Mouse (Mus musculus): ENCODE data around the gene Axdnd1.

The Axdnd1 gene

GRCm38 (mm10) chr1:156420671-156421297 lies at the start of gene Axdnd1:
Gene Axdnd1 (minus strand): TSS chr1:156421159.
- peak; percentile 91 to 94 for DNase-seq

GRCm38 (mm10) chr1:156470557-156470956 lies 49.6 kb upstream of the Axdnd1 start:
- peak; percentile 18 for DNase-seq

- no peak for DNase-seq
Measured at GRCm38 (mm10) chr1:156468576-156468975, 47.6 kb upstream of the Axdnd1 start.

- DNase-seq = no peak
Measured at GRCm38 (mm10) chr1:156467655-156468255, 46.8 kb upstream of the Axdnd1 start.

DNA sequence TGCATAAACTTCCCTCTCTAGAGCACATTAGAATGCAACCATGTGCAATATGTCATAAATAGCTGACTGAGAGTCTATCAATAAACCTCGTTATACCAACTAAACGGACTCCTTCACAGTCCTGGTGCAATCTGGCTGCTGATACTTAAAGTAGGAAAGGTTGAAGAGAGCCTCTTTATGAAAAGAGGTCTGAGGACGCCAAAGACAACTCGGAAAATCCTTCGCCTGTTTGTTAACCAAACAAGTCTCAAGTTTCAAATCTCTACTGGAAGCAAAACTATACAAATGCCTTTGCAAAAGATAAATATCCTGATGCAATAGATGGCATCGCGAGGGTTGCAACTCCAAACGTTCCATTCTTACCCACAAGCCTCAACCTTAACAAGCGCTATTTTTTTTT lies 44.0 kb upstream of the Axdnd1 start:
- no peak for DNase-seq

DNA sequence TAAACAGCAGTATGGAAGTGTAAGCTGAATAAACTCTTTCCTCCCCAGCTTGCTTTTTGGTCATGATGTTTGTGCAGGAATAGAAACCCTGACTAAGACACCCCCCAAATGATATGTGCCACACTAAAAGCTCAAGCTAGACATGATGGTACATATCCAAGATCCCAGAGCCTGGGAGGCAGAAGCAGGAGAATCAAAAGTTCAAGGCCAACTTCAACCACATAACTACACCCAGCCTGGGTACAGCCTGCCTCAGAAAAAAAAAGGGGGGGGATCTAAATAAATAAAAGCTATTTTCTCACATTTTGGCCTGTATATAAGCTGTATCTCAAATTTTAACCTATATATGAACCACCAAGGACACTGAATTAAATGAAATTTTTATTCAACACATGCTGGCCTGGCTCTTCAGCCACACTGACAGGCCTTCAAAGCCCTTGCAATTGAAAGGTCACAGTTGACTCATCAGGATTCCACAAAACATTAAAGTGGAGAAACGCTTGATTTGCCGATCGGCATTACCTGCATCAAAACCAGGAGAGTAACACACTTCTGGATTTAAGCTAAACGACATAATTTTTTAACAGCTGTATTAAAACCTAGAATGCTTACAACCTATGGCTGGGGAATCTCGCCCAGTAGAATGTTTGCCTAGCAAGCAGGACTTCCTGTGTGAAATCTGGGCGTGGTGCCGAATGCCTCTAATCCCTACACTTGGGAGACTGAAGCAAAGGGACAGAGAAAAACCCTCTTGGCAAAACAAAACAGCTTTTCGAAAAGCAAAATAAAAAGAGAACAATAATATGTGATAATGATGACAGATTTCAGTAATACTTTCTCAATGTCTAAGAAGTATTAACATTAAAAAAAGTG lies 43.3 kb upstream of the Axdnd1 start:
- peak in 1 of 2 experiments; percentile 11 for DNase-seq

DNA sequence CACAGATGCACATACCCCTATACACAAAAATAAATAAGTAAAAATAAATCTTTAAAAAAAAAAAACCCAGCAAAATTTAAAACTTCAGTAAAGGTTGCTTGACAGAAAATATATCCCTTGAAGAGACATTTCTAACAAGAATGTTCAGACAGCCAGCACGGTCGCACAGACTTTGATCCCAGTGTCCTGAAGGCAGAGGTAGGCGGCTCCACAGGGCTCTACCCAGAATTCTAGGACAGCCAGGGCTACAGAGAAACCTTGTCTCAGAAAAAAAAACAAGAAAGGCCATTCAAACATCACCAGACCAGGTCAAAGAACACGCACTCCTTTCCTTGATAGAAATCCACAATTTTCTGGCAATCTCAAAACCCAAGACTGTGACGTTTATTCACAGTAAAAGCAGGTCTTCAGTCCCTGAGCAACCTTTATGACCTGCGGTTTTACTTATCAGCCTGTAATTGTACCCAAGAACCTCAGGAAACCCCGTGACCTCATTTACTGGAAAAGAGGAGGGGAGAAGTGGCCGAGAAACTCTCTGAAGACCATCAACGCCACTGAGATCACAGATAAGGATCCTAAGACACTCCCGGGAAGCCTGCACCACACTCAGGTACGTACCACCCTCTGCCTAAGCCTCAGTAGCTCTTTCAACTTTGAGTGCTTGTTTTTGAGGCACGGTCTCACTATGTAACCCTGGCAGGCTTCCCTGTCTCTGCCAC lies 41.5 kb upstream of the Axdnd1 start:
- peak; percentile 73 to 78 for DNase-seq

- no peak for DNase-seq
Measured at GRCm38 (mm10) chr1:156461036-156461435, 40.1 kb upstream of the Axdnd1 start.

GRCm38 (mm10) chr1:156460216-156460615 lies 39.3 kb upstream of the Axdnd1 start:
- DNase-seq = no peak

GRCm38 (mm10) chr1:156459690-156460089 lies 38.7 kb upstream of the Axdnd1 start:
- peak in 1 of 2 experiments; percentile 26 for DNase-seq

DNA sequence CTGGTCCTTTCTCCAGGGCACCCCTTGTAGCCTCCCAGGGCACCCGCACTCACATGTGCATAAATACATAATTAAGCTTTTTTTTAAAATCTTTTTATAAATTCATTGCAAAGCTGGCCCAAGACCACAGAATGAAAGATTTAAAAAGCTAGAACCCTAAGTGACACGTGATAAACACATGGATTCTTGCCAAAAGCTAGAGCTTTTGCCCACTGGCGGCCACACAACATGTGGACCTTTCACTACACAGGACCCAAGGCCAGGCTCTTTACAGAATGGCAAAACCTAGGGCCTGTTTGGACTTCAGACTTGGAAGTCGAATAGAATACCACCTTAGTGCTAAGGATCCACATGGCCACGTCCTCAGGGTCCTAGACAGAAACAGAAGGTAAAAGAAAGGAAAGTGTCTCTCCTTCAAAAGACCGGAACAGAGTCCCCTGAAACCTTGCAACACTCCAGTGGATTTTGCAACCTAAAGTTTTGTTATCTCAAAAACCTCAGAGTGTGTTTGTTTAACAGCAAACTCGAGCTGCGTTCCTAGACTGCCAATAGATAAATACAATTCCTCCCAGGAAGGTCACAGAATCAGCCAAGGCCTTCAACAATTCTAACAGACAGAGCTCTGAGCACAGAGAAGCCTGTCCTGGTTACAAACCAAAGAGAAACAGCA lies 37.6 kb upstream of the Axdnd1 start:
- no peak for DNase-seq

GRCm38 (mm10) chr1:156455005-156455758 lies 34.2 kb upstream of the Axdnd1 start:
- no peak for DNase-seq

DNA sequence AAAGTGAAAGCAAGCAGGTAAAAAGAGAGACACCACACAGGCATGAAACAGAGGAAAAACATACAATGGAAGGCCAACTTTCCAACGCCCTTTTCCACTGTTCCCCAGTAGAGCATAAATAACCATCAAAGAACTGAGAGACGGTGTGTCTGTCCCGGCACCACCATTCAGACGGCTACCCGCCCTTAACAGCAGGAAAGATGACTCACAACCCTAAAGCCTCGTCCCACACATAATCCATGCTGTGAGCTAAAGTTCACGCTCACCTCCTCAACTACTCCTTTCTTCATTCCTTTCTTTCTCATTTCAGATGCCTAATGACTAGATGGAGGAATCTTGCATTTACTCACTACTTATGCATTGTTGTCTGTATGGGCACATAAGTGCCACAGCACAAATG lies 33.4 kb upstream of the Axdnd1 start:
- no peak for DNase-seq

GRCm38 (mm10) chr1:156453876-156454275 lies 32.9 kb upstream of the Axdnd1 start:
- no peak for DNase-seq

GRCm38 (mm10) chr1:156450478-156450877 lies 29.5 kb upstream of the Axdnd1 start:
- no peak for DNase-seq

- peak in 1 of 2 experiments; percentile 15 for DNase-seq
Measured at GRCm38 (mm10) chr1:156449691-156450090, 28.7 kb upstream of the Axdnd1 start.

- DNase-seq = no peak
Measured at GRCm38 (mm10) chr1:156449089-156449488, 28.1 kb upstream of the Axdnd1 start.

GRCm38 (mm10) chr1:156445049-156445448 lies 24.1 kb upstream of the Axdnd1 start:
- no peak for DNase-seq

GRCm38 (mm10) chr1:156442776-156443175 lies 21.8 kb upstream of the Axdnd1 start:
- no peak for DNase-seq

DNA sequence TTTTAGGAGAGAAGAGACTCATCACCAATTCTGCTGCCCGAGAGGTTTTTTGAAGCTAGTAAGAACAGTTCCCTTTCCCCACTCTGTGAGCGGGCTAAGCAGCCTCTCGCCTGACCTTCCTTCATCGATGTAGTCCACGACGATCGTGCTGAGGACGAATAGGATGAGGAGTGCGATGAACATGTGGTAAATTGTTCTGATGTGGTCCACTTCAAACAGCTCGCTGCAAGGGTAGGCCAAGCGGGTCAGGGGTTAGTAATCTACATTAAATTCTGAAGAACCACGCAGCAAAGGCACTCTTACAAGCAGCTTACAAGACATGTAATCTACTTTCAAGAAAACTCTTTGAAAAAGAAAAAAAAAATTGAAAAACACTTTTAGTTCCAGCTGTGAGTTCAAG lies 21.3 kb upstream of the Axdnd1 start:
- DNase-seq = no peak

GRCm38 (mm10) chr1:156437726-156438125 lies 16.8 kb upstream of the Axdnd1 start:
- DNase-seq = no peak
